Mouse (Mus musculus): ENCODE results near the gene Rpl9-ps6. TPM values are rescaled to one million over a fixed set of nuclear protein-coding genes. Genes with fewer than 3 reads are reported as not detected.

Gene Rpl9-ps6
- total and polyA plus RNA-seq, 2 experiments from 2014 or later: 41.4 to 53.3 TPM

DNA sequence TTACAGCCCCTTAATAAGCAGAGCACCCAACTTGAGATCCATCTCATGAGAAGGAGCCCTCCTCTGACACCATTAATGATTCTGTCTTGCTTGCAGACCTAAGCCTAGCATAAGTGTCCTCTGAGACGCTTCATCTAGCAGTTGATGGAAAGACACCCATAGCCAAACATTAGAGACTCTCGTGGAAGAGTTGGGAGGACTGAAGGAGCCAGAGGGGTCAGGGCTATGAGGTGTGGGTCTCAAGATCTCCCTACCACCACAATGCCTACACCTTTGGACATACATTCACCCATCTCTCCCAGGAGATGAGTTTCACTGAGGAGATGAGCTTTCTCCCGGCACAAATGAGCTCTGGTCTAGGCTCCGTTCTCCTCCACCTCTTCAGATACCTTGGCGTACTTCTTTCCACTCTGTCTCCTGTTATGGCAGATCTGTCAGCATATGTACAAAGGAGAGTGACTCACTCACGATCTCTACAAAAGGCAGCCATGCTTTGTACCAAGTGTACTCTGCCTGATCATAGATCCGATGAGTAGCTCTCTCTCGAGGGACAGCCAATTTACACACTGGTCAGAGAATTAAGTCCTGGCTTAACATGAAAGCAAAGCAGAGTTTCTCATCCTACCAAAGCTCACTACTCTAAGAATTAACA, 14.5 kb upstream of the Rpl9-ps6 start:
- 64% methylated on average over 8 of the region's 8 CpGs for WGBS
- DNase-seq (ENCODE audit: low spot score): no peak
- no peaks in the 10 kb centered on the region for H3K9me3 ChIP-seq (replicated peaks; ENCODE audit: control insufficient read depth, low read length)
- no peak overlapping the region for H3K4me3 ChIP-seq (ENCODE audit: low read depth, low read length)
- TF ChIP-seq EP300 (IDR thresholded peaks at IDR 0.05; ENCODE audit: low read depth) (no peak), CTCF (IDR thresholded peaks at IDR 0.05; ENCODE audit: low read depth) (no peak)
- no peaks in the 10 kb centered on the region for H3K36me3 ChIP-seq (replicated peaks; ENCODE audit: control insufficient read depth, insufficient read depth, low read length)
- H3K4me2 ChIP-seq (ENCODE audit: low read depth, low read length): no peak overlapping the region
- H3K9ac ChIP-seq (replicated peaks; ENCODE audit: low read depth, low read length): no peak overlapping the region
- ATAC-seq (ENCODE audit: insufficient read depth, low read depth): no peak
- H3K4me1 ChIP-seq (ENCODE audit: control insufficient read depth, insufficient read depth): peaks cover 3% of the 10 kb centered on the region; the same call in 1 of the 2 replicates
- no peaks in the 10 kb centered on the region for H3K27me3 ChIP-seq (ENCODE audit: control insufficient read depth, insufficient read depth, low read length)
- no peak overlapping the region for H3K27ac ChIP-seq (ENCODE audit: low read depth)

GRCm38 (mm10) chr19:32480255-32480654, 13.9 kb upstream of the Rpl9-ps6 start:
- no peak overlapping the region for H3K4me3 ChIP-seq (ENCODE audit: low read depth, low read length)
- no peak for TF ChIP-seq EP300 (IDR thresholded peaks at IDR 0.05; ENCODE audit: low read depth)
- 70% methylated on average over 5 of the region's 5 CpGs for WGBS

GRCm38 (mm10) chr19:32476712-32477052, 10.3 kb upstream of the Rpl9-ps6 start:
- no peak overlapping the region for H3K4me3 ChIP-seq (ENCODE audit: low read depth, low read length)
- no peaks in the 10 kb centered on the region for H3K27me3 ChIP-seq (ENCODE audit: control insufficient read depth, insufficient read depth, low read length)
- no peaks in the 10 kb centered on the region for H3K9me3 ChIP-seq (replicated peaks; ENCODE audit: control insufficient read depth, low read length)
- no peaks in the 10 kb centered on the region for H3K36me3 ChIP-seq (replicated peaks; ENCODE audit: control insufficient read depth, insufficient read depth, low read length)
- ATAC-seq (ENCODE audit: insufficient read depth, low read depth) (no peak), DNase-seq (ENCODE audit: low spot score) (no peak)
- H3K4me2 ChIP-seq (ENCODE audit: low read depth, low read length): no peak overlapping the region
- TF ChIP-seq EP300 (IDR thresholded peaks at IDR 0.05; ENCODE audit: low read depth) (no peak), CTCF (IDR thresholded peaks at IDR 0.05; ENCODE audit: low read depth) (no peak)
- no peak overlapping the region for H3K27ac ChIP-seq (ENCODE audit: low read depth)
- no peaks in the 10 kb centered on the region for H3K4me1 ChIP-seq (ENCODE audit: control insufficient read depth, insufficient read depth)
- 87% methylated on average over 4 of the region's 4 CpGs for WGBS
- no peak overlapping the region for H3K9ac ChIP-seq (replicated peaks; ENCODE audit: low read depth, low read length)

More at GRCm38 (mm10) chr19:32480255-32480654, 13.9 kb upstream of the Rpl9-ps6 start:
- Histone ChIP-seq H3K4me2 (ENCODE audit: low read depth, low read length) (no peak overlapping the region), H3K27ac (ENCODE audit: low read depth) (no peak overlapping the region), H3K9me3 (replicated peaks; ENCODE audit: control insufficient read depth, low read length) (no peaks in the 10 kb centered on the region), H3K27me3 (ENCODE audit: control insufficient read depth, insufficient read depth, low read length) (no peaks in the 10 kb centered on the region), H3K4me1 (ENCODE audit: control insufficient read depth, insufficient read depth) (peaks cover 3% of the 10 kb centered on the region; the same call in 1 of the 2 replicates), H3K9ac (replicated peaks; ENCODE audit: low read depth, low read length) (no peak overlapping the region), H3K36me3 (replicated peaks; ENCODE audit: control insufficient read depth, insufficient read depth, low read length) (no peaks in the 10 kb centered on the region)
- DNase-seq (ENCODE audit: low spot score) (no peak), ATAC-seq (ENCODE audit: insufficient read depth, low read depth) (no peak)

- WGBS: 52% methylated on average over 12 of the region's 12 CpGs
These were observed 9.8 kb upstream of the Rpl9-ps6 start for GRCm38 (mm10) chr19:32476016-32476711.

GRCm38 (mm10) chr19:32470570-32471263, 4.3 kb upstream of the Rpl9-ps6 start:
- TF ChIP-seq EP300 (IDR thresholded peaks at IDR 0.05; ENCODE audit: low read depth) (no peak), CTCF (IDR thresholded peaks at IDR 0.05; ENCODE audit: low read depth) (no peak)
- Histone ChIP-seq H3K9ac (replicated peaks; ENCODE audit: low read depth, low read length) (no peak overlapping the region), H3K4me2 (ENCODE audit: low read depth, low read length) (no peak overlapping the region), H3K4me1 (ENCODE audit: control insufficient read depth, insufficient read depth) (no peaks in the 10 kb centered on the region), H3K9me3 (replicated peaks; ENCODE audit: control insufficient read depth, low read length) (no peaks in the 10 kb centered on the region), H3K4me3 (ENCODE audit: low read depth, low read length) (no peak overlapping the region), H3K27me3 (ENCODE audit: control insufficient read depth, insufficient read depth, low read length) (no peaks in the 10 kb centered on the region), H3K27ac (ENCODE audit: low read depth) (no peak overlapping the region), H3K36me3 (replicated peaks; ENCODE audit: control insufficient read depth, insufficient read depth, low read length) (no peaks in the 10 kb centered on the region)
- DNase-seq (ENCODE audit: low spot score) (no peak), ATAC-seq (ENCODE audit: insufficient read depth, low read depth) (no peak)
- WGBS: 80% methylated on average over 13 of the region's 13 CpGs

More at GRCm38 (mm10) chr19:32476016-32476711, 9.8 kb upstream of the Rpl9-ps6 start:
- no peaks in the 10 kb centered on the region for H3K4me1 ChIP-seq (ENCODE audit: control insufficient read depth, insufficient read depth)
- no peaks in the 10 kb centered on the region for H3K36me3 ChIP-seq (replicated peaks; ENCODE audit: control insufficient read depth, insufficient read depth, low read length)
- H3K27me3 ChIP-seq (ENCODE audit: control insufficient read depth, insufficient read depth, low read length): no peaks in the 10 kb centered on the region
- H3K27ac ChIP-seq (ENCODE audit: low read depth): no peak overlapping the region
- H3K9ac ChIP-seq (replicated peaks; ENCODE audit: low read depth, low read length): no peak overlapping the region
- ATAC-seq (ENCODE audit: insufficient read depth, low read depth): no peak
- no peak for DNase-seq (ENCODE audit: low spot score)
- no peak overlapping the region for H3K4me3 ChIP-seq (ENCODE audit: low read depth, low read length)
- TF ChIP-seq EP300 (IDR thresholded peaks at IDR 0.05; ENCODE audit: low read depth): no peak
- no peak for TF ChIP-seq CTCF (IDR thresholded peaks at IDR 0.05; ENCODE audit: low read depth)
- no peaks in the 10 kb centered on the region for H3K9me3 ChIP-seq (replicated peaks; ENCODE audit: control insufficient read depth, low read length)
- H3K4me2 ChIP-seq (ENCODE audit: low read depth, low read length): no peak overlapping the region
